Mouse (Mus musculus): ENCODE measurements around the gene Inf2. TPM values are rescaled to one million over a fixed set of nuclear protein-coding genes. Genes with fewer than 3 reads are reported as not detected.

Inf2 gene
- polyA plus RNA-seq, 1 experiment from 2014 or later: 1.7 TPM

DNA sequence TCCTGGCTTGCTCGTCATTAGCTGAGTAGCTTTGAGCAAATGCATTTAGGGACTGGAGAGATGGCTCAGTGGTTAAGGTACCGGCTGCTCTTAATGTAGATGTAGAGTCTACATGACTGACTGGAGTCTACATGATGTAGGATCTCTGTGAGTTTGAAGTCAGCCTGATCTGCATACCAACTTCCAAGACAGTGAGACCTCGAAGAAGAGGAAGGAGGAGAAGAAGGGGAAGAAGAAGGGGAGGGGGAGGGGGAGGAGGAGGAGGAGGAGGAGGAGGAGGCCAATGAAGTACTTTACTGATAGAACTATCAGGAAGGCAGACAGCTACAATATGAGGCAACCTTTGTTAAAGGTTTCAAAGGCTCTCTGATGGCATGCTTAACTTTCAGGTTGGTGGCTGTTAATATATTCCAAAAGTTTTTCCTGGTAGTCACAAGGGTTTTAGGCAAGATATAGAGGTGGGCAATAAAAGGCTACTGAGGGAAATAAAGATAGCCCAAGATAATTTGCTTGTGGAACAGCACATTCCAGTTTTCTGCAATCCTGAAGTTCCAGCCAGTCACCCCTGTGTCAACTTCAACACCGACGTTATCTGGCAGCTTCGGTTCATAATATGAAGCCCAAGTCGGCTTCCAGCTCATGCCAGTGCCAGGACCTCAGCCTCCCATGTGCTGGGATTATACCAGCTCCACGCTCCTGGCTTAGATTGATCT lies 13.2 kb upstream of the Inf2 start:
- Histone ChIP-seq H3K4me1 (peaks cover 7% of the 10 kb centered on the region), H3K9me3 (replicated peaks) (no peaks in the 10 kb centered on the region), H3K9ac (replicated peaks) (no peak overlapping the region), H3K27me3 (replicated peaks) (0 out of 2 replicates have a peak, but pooled peaks cover 2% of the 10 kb centered on the region), H3K36me3 (no peaks in the 10 kb centered on the region), H3K27ac (replicated peaks) (no peak overlapping the region), H3K4me3 (replicated peaks) (no peak overlapping the region), H3K4me2 (no peak overlapping the region)
- WGBS: 79% methylated on average over 8 of the region's 8 CpGs
- no peak for ATAC-seq (ENCODE audit: low FRiP score)

DNA sequence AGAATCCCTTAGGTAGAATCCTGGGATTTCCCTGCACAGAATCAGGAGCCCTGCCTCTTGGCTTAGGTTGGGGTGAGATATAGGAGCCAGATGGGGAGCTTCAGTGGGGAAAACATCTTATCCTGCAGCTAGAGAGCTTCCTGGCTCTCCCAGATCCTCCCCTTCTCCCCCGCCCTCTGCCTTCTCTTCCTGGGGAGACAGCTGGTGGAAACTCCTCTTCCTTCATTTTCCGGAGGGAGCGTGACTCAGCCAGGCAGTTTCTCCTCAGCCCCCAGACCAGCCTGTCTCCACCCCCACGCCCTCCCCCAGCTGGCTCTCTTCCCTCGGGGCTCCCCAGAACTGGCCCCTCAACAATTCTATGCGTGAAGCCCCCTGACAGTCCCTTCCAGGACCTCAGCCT lies 12.2 kb upstream of the Inf2 start:
- 19% methylated on average over 3 of the region's 6 CpGs for WGBS
- Histone ChIP-seq H3K4me2 (no peak overlapping the region), H3K4me3 (replicated peaks) (no peak overlapping the region), H3K27me3 (replicated peaks) (0 out of 2 replicates have a peak, but pooled peaks cover 2% of the 10 kb centered on the region), H3K9me3 (replicated peaks) (no peaks in the 10 kb centered on the region), H3K9ac (replicated peaks) (no peak overlapping the region), H3K36me3 (no peaks in the 10 kb centered on the region), H3K4me1 (peaks cover 7% of the 10 kb centered on the region), H3K27ac (replicated peaks) (peak overlapping the region; percentile 54)
- ATAC-seq (ENCODE audit: low FRiP score): no peak

DNA sequence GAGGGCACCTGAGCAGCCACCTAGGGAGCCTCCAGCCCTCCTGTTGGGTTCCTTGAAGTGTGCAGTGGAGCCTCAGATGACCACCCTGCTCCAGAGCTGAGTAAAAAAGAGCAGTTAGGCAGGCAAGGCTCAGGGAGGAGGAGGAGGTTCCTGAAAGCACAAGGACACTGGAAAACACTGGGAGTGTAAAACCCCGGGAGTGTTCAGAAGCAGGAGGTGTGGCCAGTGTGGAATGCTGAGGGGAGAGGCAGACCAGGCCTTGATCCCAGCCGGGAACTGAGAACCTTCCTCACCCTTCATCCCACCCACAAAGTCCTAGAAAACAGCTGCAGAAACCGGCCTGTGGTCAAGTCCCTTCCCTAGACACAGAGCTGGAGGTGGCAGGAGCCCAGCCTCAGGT lies 11.8 kb upstream of the Inf2 start:
- no peaks in the 10 kb centered on the region for H3K36me3 ChIP-seq
- WGBS: 16% methylated on average over 3 of the region's 3 CpGs
- H3K4me2 ChIP-seq: no peak overlapping the region
- peaks cover 7% of the 10 kb centered on the region for H3K4me1 ChIP-seq
- 0 out of 2 replicates have a peak, but pooled peaks cover 2% of the 10 kb centered on the region for H3K27me3 ChIP-seq (replicated peaks)
- peak overlapping the region; percentile 54 for H3K27ac ChIP-seq (replicated peaks)
- no peaks in the 10 kb centered on the region for H3K9me3 ChIP-seq (replicated peaks)
- no peak for ATAC-seq (ENCODE audit: low FRiP score)
- H3K9ac ChIP-seq (replicated peaks): no peak overlapping the region
- H3K4me3 ChIP-seq (replicated peaks): no peak overlapping the region

DNA sequence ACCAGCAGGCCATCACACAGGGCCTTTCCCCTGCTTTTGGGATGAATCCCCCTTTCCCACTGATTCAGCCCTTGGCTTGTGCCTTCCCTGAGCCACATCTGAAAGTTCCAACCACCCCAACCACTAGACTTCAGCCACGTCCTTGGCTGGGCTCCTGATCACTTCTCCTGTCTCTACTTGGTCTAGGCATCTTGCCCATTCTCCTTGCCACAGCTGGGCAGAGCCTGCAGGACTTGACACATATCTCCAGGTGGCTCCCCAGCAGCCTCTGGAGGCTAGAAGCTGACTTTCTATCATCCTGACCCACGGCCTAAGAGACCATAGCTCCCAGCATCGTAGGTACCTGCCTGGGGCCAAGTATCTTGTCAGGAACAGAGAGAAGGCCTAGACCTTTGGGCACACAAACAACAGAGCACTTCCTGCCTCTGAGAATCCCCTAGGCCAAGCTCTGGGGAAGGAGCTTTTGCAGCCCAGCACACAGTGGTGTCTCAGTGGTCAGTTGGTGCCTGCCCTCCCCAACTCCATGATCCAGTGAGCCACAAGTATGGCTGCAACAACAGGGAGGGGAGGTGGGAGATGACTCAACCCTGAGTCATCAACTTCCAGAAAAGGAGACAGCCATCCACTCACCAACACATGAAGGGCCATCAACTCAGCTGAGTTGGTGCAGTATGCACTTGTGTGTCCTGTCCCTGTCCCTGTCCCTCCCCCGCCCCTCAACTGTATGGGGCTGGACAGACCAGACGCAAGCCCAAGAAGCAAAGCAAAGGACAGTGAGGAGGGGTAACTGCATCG lies 10.1 kb upstream of the Inf2 start:
- Histone ChIP-seq H3K27ac (replicated peaks) (no peak overlapping the region), H3K9me3 (replicated peaks) (no peaks in the 10 kb centered on the region), H3K27me3 (replicated peaks) (0 out of 2 replicates have a peak, but pooled peaks cover 2% of the 10 kb centered on the region), H3K4me2 (no peak overlapping the region), H3K4me1 (peaks cover 7% of the 10 kb centered on the region), H3K36me3 (no peaks in the 10 kb centered on the region), H3K4me3 (replicated peaks) (no peak overlapping the region), H3K9ac (replicated peaks) (no peak overlapping the region)
- 70% methylated on average over 6 of the region's 6 CpGs for WGBS
- no peak for ATAC-seq (ENCODE audit: low FRiP score)

- no peak overlapping the region for H3K27ac ChIP-seq (replicated peaks)
- no peaks in the 10 kb centered on the region for H3K9me3 ChIP-seq (replicated peaks)
- H3K4me3 ChIP-seq (replicated peaks): no peak overlapping the region
- no peak overlapping the region for H3K9ac ChIP-seq (replicated peaks)
- WGBS: 43% methylated on average over 5 of the region's 5 CpGs
- no peak for ATAC-seq (ENCODE audit: low FRiP score)
- H3K27me3 ChIP-seq (replicated peaks): 0 out of 2 replicates have a peak, but pooled peaks cover 2% of the 10 kb centered on the region
- H3K4me1 ChIP-seq: peaks cover 7% of the 10 kb centered on the region
- H3K4me2 ChIP-seq: no peak overlapping the region
- H3K36me3 ChIP-seq: no peaks in the 10 kb centered on the region
Observed at GRCm38 (mm10) chr12:112579430-112579829, 9.2 kb upstream of the Inf2 start.

DNA sequence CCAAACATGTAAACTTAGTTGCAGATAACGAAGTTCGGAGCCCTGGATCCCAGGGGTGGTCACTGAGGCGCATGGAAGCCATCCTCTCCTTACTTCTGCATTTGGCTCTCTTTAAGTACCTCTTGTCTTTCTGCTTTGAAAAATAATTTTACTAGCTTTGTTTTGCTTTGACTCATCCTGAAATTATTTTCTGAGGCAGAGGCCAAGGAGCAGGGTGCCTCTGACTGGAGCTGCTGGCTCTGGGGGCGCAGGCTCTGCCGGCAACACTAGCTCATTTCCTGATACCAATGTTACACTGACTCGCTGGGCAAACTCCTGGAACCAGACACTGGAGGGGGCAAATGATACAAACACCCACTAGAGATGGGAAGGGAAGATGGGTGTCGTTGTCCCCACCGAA lies 8.7 kb upstream of the Inf2 start:
- Histone ChIP-seq H3K9ac (replicated peaks) (no peak overlapping the region), H3K36me3 (no peaks in the 10 kb centered on the region), H3K27ac (replicated peaks) (no peak overlapping the region), H3K4me3 (replicated peaks) (no peak overlapping the region), H3K4me1 (peaks cover 7% of the 10 kb centered on the region), H3K27me3 (replicated peaks) (0 out of 2 replicates have a peak, but pooled peaks cover 2% of the 10 kb centered on the region), H3K9me3 (replicated peaks) (no peaks in the 10 kb centered on the region), H3K4me2 (no peak overlapping the region)
- 83% methylated on average over 8 of the region's 8 CpGs for WGBS
- no peak for ATAC-seq (ENCODE audit: low FRiP score)

- Histone ChIP-seq H3K4me2 (no peak overlapping the region), H3K27me3 (replicated peaks) (peaks cover 2% of the 10 kb centered on the region; the same call in 1 of the 2 replicates), H3K9ac (replicated peaks) (no peak overlapping the region), H3K9me3 (replicated peaks) (no peaks in the 10 kb centered on the region), H3K27ac (replicated peaks) (no peak overlapping the region), H3K36me3 (no peaks in the 10 kb centered on the region), H3K4me3 (replicated peaks) (no peak overlapping the region), H3K4me1 (peaks cover 7% of the 10 kb centered on the region)
- WGBS: 87% methylated on average over 3 of the region's 3 CpGs
- no peak for ATAC-seq (ENCODE audit: low FRiP score)
Observed at GRCm38 (mm10) chr12:112581113-112581512, 7.5 kb upstream of the Inf2 start.

DNA sequence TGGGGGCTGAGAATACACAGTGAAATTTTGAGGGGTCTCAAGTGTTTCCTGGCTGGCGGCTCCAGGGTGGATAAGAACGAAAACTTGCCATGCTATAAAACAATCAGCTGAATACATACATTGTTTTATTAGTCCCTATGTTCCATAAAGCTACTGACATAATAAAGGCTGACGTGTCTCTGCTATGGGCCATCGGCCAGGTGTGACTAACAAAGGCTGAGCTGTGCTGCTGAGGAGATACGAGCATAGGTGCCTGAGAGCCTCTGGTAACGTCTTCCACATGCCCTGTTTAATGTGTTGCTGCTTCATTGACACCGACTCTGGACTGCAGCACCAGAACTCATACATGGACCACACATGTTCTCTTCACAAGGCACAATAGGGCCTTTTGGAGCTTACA lies 3.6 kb upstream of the Inf2 start:
- Histone ChIP-seq H3K27me3 (replicated peaks) (peaks cover 30% of the 10 kb centered on the region), H3K4me1 (peaks cover 18% of the 10 kb centered on the region), H3K9me3 (replicated peaks) (no peaks in the 10 kb centered on the region), H3K9ac (replicated peaks) (no peak overlapping the region), H3K4me3 (replicated peaks) (no peak overlapping the region), H3K4me2 (no peak overlapping the region), H3K27ac (replicated peaks) (no peak overlapping the region), H3K36me3 (no peaks in the 10 kb centered on the region)
- WGBS: 50% methylated on average over 7 of the region's 7 CpGs
- no peak for ATAC-seq (ENCODE audit: low FRiP score)

GRCm38 (mm10) chr12:112585924-112586538 lies 2.6 kb upstream of the Inf2 start:
- H3K27ac ChIP-seq (replicated peaks): no peak overlapping the region
- no peak for ATAC-seq (ENCODE audit: low FRiP score)
- H3K4me3 ChIP-seq (replicated peaks): no peak overlapping the region
- H3K9ac ChIP-seq (replicated peaks): no peak overlapping the region
- no peaks in the 10 kb centered on the region for H3K9me3 ChIP-seq (replicated peaks)
- H3K27me3 ChIP-seq (replicated peaks): peaks cover 39% of the 10 kb centered on the region
- H3K36me3 ChIP-seq: no peaks in the 10 kb centered on the region
- no peak overlapping the region for H3K4me2 ChIP-seq
- peaks cover 18% of the 10 kb centered on the region for H3K4me1 ChIP-seq
- WGBS: 77% methylated on average over 7 of the region's 7 CpGs

DNA sequence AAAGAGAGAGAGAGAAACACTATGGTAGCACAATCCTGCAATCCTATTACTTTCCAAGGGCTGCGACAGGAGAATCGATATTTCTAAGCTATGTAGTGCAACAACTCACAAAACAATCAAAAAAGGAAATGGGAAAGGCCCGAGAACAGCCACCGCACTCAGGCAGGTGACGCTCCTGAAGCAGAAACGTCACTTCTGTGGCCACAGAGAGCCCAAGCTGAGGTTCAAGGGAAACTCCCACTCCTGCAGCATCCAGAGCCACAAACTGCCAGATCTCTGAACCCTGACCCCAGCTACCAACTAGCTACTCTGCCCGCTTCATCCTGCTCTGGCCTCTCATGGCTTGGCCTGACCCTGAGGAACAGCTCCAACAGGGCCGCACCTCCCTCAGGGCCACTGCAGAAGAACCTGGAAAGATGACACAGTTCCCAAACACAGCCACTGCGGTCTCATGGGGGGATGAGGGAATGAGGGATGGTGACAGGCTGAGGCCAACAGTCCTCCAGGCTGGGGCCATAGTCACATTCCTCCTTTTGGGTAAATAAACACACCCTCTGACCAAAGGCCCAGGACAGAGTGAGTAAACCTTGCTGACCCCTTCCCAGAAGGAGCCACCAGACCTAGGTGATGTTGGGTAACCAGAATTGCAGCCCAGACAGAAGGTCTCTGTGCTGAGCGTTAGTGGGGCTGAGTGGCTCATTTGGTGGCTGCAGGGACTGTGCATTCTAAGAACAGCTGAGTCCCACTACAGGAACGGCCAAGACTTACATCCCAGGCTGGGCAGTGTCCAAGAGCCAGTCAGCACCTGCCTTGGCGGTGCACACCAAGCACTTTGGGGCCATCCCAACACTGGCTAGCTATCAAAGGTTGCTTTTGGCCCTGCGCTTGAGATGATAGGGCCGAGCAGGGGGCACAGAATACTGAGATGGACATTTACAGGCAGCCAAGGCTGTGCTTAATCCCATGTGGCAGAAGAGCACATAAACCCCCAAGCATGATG lies 1.2 kb upstream of the Inf2 start:
- Histone ChIP-seq H3K4me2 (peak overlapping the region; percentile 94; the same call in 1 of the 2 replicates), H3K9me3 (replicated peaks) (no peaks in the 10 kb centered on the region), H3K4me3 (replicated peaks) (no peak overlapping the region), H3K9ac (replicated peaks) (no peak overlapping the region), H3K27me3 (replicated peaks) (peaks cover 39% of the 10 kb centered on the region), H3K36me3 (no peaks in the 10 kb centered on the region), H3K4me1 (peaks cover 18% of the 10 kb centered on the region), H3K27ac (replicated peaks) (no peak overlapping the region)
- no peak for ATAC-seq (ENCODE audit: low FRiP score)
- 80% methylated on average over 14 of the region's 14 CpGs for WGBS

All from neural tube, embryonic 15.5 days (tissue).